Mouse (Mus musculus): Measurements from ENCODE around the gene 4930562C15Rik.

The 4930562C15Rik gene

GRCm38 (mm10) chr16:4861392-4861791 lies 26.2 kb downstream of the 4930562C15Rik start:
- no peak for DNase-seq (ENCODE audit: low spot score in 2 of 2)

GRCm38 (mm10) chr16:4862863-4863483 lies 27.8 kb downstream of the 4930562C15Rik start:
- DNase-seq (ENCODE audit: low spot score in 2 of 2): peak; percentile 44 to 62

GRCm38 (mm10) chr16:4863742-4864141 lies 28.5 kb downstream of the 4930562C15Rik start:
- no peak for DNase-seq (ENCODE audit: low spot score in 2 of 2)

- no peak for DNase-seq (ENCODE audit: low spot score in 2 of 2)
Measured at GRCm38 (mm10) chr16:4866101-4866695, 31.0 kb downstream of the 4930562C15Rik start.

GRCm38 (mm10) chr16:4870490-4870889 lies 35.3 kb downstream of the 4930562C15Rik start:
- no peak for DNase-seq (ENCODE audit: low spot score in 2 of 2)

- DNase-seq (ENCODE audit: low spot score in 2 of 2): no peak
Measured at GRCm38 (mm10) chr16:4871926-4872325, 36.7 kb downstream of the 4930562C15Rik start.

- DNase-seq (ENCODE audit: low spot score in 2 of 2): no peak
Measured at GRCm38 (mm10) chr16:4875198-4876032, 40.2 kb downstream of the 4930562C15Rik start.

- no peak for DNase-seq (ENCODE audit: low spot score in 2 of 2)
Measured at GRCm38 (mm10) chr16:4876033-4876680, 40.9 kb downstream of the 4930562C15Rik start.

DNA sequence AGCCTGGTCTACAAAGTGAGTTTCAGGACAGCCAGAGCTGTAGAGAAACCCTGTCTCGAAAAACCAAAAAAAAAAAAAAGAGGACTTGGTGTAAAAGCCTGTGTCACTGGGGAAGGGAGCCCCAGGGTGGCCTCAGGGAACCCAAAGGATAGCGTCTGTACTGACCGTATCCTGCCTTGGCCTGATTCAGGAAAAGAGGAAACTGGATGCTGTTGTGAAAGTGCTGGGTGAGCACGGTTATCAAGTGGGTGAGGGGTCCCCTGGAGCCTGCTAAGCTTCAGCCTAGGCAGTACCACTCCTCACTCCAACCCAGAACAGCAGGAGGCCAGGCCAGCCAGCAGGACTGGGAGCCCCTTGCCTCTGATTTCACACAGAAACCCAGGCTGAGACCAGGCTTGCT lies 42.0 kb downstream of the 4930562C15Rik start:
- no peak for DNase-seq (ENCODE audit: low spot score in 2 of 2)

DNA sequence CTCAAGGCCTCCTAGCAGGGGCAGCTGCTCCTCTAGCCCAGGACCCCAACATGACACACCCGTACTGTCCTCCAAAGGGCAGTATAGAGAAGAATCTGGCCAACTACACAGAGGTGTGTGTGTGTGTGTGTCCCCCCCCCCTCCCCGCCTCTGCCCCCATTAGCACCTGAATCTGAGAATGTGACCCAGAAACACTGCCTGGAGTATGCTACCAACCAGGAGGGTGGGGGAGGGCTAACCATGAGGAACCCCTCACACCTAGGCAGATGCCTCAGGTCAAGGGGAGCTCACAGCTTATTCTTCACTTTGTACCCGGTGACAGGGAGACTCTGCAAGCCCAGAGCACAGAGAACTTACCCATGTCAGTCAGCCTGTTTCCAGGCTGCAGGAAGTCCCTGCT lies 42.5 kb downstream of the 4930562C15Rik start:
- DNase-seq (ENCODE audit: low spot score in 2 of 2): no peak

- peak in 1 of 2 experiments; percentile 34 for DNase-seq (ENCODE audit: low spot score in 2 of 2)
Measured at GRCm38 (mm10) chr16:4878192-4878885, 43.1 kb downstream of the 4930562C15Rik start.

DNA sequence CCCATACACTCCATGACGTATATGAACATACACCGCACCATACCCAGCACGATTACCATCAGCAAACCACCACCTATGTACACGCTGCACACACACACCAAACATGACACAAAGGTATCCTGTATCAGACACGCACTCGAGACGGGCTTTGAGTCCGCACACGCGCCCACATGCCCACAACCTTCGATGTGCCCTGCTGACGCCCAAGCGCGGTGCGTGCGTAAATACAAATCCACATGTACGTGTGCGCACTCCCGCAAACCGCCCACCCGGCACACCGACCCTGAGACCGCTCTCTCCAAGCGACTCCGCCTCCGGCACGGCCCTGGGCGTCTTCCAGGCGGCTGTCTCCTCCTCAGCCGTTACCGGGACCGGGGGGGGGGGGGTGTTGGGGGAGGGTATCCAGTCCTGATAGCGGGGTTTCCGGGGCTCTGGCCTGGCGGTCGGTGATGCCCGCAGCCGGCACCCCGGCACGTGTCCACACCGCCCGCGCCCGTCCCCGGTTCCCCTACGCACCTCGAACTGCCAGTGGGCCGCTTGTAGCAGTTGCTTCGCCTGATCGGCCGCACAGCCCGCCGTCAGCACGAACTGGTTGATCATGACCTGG lies 44.0 kb downstream of the 4930562C15Rik start:
- peak in 1 of 2 experiments; percentile 35 for DNase-seq (ENCODE audit: low spot score in 2 of 2)

- peak; percentile 78 to 85 for DNase-seq (ENCODE audit: low spot score in 2 of 2)
Measured at GRCm38 (mm10) chr16:4879708-4880124, 44.5 kb downstream of the 4930562C15Rik start.

- peak; percentile 92 to 93 for DNase-seq (ENCODE audit: low spot score in 2 of 2)
Measured at GRCm38 (mm10) chr16:4880136-4880825, 45.1 kb downstream of the 4930562C15Rik start, which contains the start of gene Ubald1. Ubald1 (minus strand) TSS chr16:4880315.

DNA sequence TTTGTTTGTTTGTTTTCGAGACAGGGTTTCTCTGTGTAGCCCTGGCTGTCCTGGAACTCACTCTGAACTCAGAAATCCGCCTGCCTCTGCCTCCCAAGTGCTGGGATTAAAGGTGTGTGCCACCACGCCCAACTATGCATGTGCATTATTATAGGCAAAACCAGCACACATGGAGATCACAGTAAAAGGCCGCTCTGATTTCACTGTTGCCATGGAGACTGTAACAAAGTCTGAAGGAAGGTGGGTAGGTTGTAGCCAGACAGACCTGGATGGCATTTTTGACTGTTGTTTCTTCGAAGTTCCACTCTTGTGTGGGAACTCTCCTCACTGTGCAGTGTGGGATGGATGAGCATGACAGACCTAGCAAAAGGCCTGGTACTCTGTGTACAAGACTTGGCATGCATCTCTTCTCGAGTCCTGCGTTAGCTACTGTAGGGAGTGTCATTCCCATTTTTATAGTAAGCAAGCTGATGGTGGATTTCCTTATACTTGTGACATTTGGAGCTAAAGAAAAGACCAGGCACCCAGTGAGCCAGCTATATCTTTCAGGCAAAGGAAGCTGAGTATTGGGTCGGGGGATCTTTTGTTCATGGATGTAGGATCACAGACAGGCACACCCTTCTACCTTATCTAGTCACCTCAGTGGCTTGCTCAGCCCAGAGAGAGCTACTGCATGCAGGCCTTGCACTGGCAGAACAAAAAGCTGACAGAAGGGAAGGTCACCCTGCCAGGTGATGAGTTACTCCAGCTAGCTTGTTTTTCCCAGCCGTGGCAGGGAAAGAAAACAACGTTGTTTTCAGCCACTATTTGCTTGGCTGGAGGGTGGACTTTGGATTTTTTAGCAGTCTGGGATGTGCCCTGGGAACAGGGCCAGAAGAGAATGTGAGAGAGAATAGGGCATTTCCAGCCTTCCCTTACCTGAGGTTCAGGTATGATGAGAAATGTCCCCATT lies 46.5 kb downstream of the 4930562C15Rik start:
- no peak for DNase-seq (ENCODE audit: low spot score in 2 of 2)

DNA sequence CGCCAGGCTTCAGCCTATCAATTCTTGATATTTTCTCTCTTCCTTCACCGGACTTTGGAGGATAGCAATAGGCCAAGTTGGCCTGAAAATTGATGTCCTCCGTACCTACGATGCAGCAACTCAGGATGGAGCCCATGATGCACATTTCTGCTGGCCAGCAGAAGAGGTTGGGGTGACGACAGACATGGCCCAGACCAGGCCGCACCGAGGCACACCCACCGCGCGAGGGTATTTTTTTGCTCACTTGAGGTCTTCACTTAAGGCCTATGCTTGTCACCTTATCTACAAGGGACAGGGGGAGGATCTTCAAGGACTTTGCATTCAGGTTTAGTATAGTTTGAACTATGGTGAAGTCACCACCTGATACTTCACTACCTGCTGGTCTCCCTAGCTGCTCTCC lies 49.7 kb downstream of the 4930562C15Rik start:
- DNase-seq (ENCODE audit: low spot score in 2 of 2): no peak

GRCm38 (mm10) chr16:4885760-4886689 lies 50.8 kb downstream of the 4930562C15Rik start, which contains the start of gene Mgrn1:
Mgrn1 (plus strand) TSS chr16:4886249.
- peak; percentile 64 to 70 for DNase-seq (ENCODE audit: low spot score in 2 of 2)

DNA sequence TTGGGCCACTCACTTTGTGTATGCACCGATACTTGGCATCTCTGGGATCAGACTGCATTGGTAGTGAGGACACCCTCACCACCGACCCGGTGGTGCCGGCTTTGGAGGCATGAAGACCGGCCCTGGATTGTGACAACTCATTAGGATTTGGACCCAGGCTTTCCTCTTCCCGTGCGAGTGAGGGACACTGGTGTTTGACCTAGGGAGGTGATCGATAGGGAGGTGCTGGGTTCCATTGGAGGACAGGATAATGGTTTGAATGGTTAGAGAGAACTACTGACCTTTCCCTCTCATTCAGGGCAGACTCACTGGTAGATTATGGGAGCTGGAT lies 51.4 kb downstream of the 4930562C15Rik start:
- DNase-seq (ENCODE audit: low spot score in 2 of 2): no peak
